In genomic region chr4:150882632-150883031, GRCm38 (mm10) we compare ENCODE assay signal across 33 mouse cellular contexts. TPM values are rescaled to one million over a fixed set of nuclear protein-coding genes. Genes with fewer than 3 reads are reported as not detected.
"Had no signal": no experiment of that assay in that cellular context is flagged by ENCODE, and none has a peak within 500 bp of the region (broad histone marks: within the 10 kb centered on the region; RNA-seq: fewer than 3 reads in every experiment).

No protein-coding gene starts in this region.

- H3K4me1 ChIP-seq: limb, embryonic 10.5 days; limb, embryonic 13.5 days; limb, embryonic 15.5 days; liver, embryonic 12.5 days; liver, embryonic 13.5 days; liver, embryonic 15.5 days; lung, embryonic 15.5 days; megakaryocyte, embryonic 14.5 days; midbrain, embryonic 10.5 days; midbrain, embryonic 12.5 days; midbrain, embryonic 13.5 days; midbrain, embryonic 15.5 days; neural tube, embryonic 12.5 days had no signal

- H3K36me3 ChIP-seq: liver, embryonic 12.5 days; liver, embryonic 13.5 days; liver, embryonic 15.5 days; lung, embryonic 15.5 days; midbrain, embryonic 12.5 days; midbrain, embryonic 15.5 days had no signal

- H3K4me2 ChIP-seq: limb, embryonic 12.5 days; limb, embryonic 13.5 days; limb, embryonic 15.5 days; liver, embryonic 11.5 days; liver, embryonic 12.5 days; liver, embryonic 13.5 days; liver, embryonic 15.5 days; lung, embryonic 14.5 days; lung, embryonic 15.5 days; midbrain, embryonic 11.5 days; midbrain, embryonic 12.5 days; midbrain, embryonic 13.5 days; midbrain, embryonic 15.5 days; neural tube, embryonic 12.5 days had no signal

- H3K4me3 ChIP-seq: limb, embryonic 10.5 days; limb, embryonic 12.5 days; limb, embryonic 13.5 days; limb, embryonic 15.5 days; liver, embryonic 12.5 days; liver, embryonic 13.5 days; liver, embryonic 15.5 days; lung, embryonic 15.5 days; megakaryocyte, embryonic 14.5 days; midbrain, embryonic 10.5 days; midbrain, embryonic 12.5 days; midbrain, embryonic 13.5 days; midbrain, embryonic 15.5 days; myocyte; neural tube, embryonic 12.5 days had no signal

- H3K27ac ChIP-seq: limb, embryonic 10.5 days; limb, embryonic 12.5 days; limb, embryonic 13.5 days; limb, embryonic 15.5 days; liver, embryonic 12.5 days; liver, embryonic 13.5 days; liver, embryonic 14.5 days; liver, embryonic 15.5 days; lung, embryonic 15.5 days; macrophage; midbrain, embryonic 10.5 days; midbrain, embryonic 12.5 days; midbrain, embryonic 13.5 days; midbrain, embryonic 15.5 days; neural tube, embryonic 12.5 days had no signal

- H3K9ac ChIP-seq: limb, embryonic 12.5 days; limb, embryonic 13.5 days; limb, embryonic 15.5 days; liver, embryonic 12.5 days; liver, embryonic 13.5 days; liver, embryonic 14.5 days; liver, embryonic 15.5 days; liver, postnatal 0 days; lung, embryonic 14.5 days; lung, embryonic 15.5 days; midbrain, embryonic 12.5 days; midbrain, embryonic 13.5 days; midbrain, embryonic 15.5 days; neural tube, embryonic 12.5 days had no signal

- ATAC-seq: liver, embryonic 12.5 days; liver, postnatal 0 days; lung, postnatal 0 days; midbrain, embryonic 13.5 days; midbrain, embryonic 15.5 days; midbrain, embryonic 16.5 days had no signal

- DNase-seq: left cerebral cortex, postnatal 4 days; liver; liver, embryonic 13.5 days; liver, postnatal 0 days; lung, adult 18-20 months; lung, adult 2 months; lung, embryonic 14.5 days; lung, postnatal 10 days; lung, postnatal 14 days; lung, postnatal 36 days; lung, postnatal 4 days; midbrain, embryonic 14.5 days had no signal

- H3K27me3 ChIP-seq: limb, embryonic 12.5 days; limb, embryonic 13.5 days; limb, embryonic 15.5 days; liver, embryonic 12.5 days; liver, embryonic 13.5 days; liver, embryonic 15.5 days; lung, embryonic 15.5 days; midbrain, embryonic 12.5 days; midbrain, embryonic 13.5 days; midbrain, embryonic 15.5 days; neural tube, embryonic 12.5 days had no signal

RNA-seq across cellular contexts. Expression of gene Tnfrsf9, which starts 31.7 kb away (rescaled TPM):
- total RNA-seq: midbrain, postnatal 0 days had no signal
